23 mouse cellular contexts compared by ENCODE assay signal in the genomic region with DNA sequence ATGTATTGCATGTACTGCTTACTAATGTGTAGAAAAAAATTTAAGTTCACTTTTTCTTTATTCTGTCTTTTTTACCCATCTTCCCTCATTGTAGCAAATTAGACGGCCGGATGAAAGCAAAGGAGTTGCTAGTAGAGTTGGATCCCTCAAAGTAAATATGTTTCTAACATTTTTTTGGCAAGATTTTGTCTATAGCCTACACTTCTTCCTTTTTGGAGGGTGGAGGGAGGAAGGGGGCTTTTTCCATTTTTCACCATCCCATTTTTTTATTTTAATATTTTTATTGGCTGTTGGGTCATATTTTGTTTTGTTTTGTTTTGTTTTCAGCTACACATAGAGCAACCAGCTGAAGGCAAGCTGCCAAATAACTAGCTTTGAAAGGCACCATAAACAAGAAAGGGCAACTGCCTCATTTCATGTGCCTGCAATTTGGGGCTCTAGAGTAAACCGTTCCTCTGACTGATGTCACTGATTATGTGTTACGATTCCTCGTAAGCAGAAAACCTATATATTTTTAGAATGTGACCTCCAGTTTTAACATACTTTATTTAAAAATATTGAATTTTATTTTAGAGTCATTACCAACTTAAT.
DNase-seq lines count a peak whose midpoint lies in the region; ATAC-seq and TF ChIP-seq lines count a peak whose summit lies in the region.
"Had no signal": no experiment of that assay in that cellular context is flagged by ENCODE, and none has a peak within 500 bp of the region (broad histone marks: within the 10 kb centered on the region; RNA-seq: fewer than 3 reads in every experiment).

No protein-coding gene starts in this region.

- H3K36me3 ChIP-seq in heart, embryonic 11.5 days (ENCODE audit: control insufficient read depth, insufficient read depth, low read length): no peaks in the 10 kb centered on the region
- no peaks in the 10 kb centered on the region for H3K36me3 ChIP-seq in lung, embryonic 16.5 days (ENCODE audit: control insufficient read depth, insufficient read depth, low read length)
- H3K36me3 ChIP-seq: embryonic facial prominence, embryonic 12.5 days; forebrain, embryonic 12.5 days; heart, embryonic 10.5 days; heart, embryonic 15.5 days; hindbrain, embryonic 13.5 days had no signal

- no peak overlapping the region for H3K9ac ChIP-seq in heart, embryonic 11.5 days (ENCODE audit: low read depth, low read length)
- no peak overlapping the region for H3K9ac ChIP-seq in lung, embryonic 16.5 days (ENCODE audit: low read length)
- H3K9ac ChIP-seq: embryonic facial prominence, embryonic 12.5 days; forebrain, embryonic 12.5 days; heart, embryonic 15.5 days; hindbrain, embryonic 13.5 days had no signal

- no peak overlapping the region for H3K4me2 ChIP-seq in heart, embryonic 11.5 days
- peak overlapping the region; percentile 11; the same call in 1 of the 2 replicates for H3K4me2 ChIP-seq in lung, embryonic 16.5 days (ENCODE audit: low read depth, low read length)
- H3K4me2 ChIP-seq: embryonic facial prominence, embryonic 12.5 days; forebrain, embryonic 12.5 days; heart, embryonic 15.5 days; hindbrain, embryonic 13.5 days had no signal

- TF ChIP-seq CTCF in lung, adult 2 months (IDR thresholded peaks at IDR 0.05; ENCODE audit: insufficient read depth, low read length): no peak

- peak; percentile 35 for DNase-seq in heart, adult 11 months
- DNase-seq in lung, adult 2 months: no peak
- DNase-seq in brain, adult 2 months (ENCODE audit: low read depth, low spot score): peak; percentile 13
- peak; percentile 8 for DNase-seq in retina, embryonic 14.5 days (ENCODE audit: low spot score)
- DNase-seq in urinary bladder, postnatal 14 days (ENCODE audit: low spot score): no peak
- DNase-seq: adrenal gland, adult 2 months; adrenal gland, postnatal 25 days; cerebellum, adult 11 months; cerebellum, adult 8-10 months; embryo, embryonic 11 days; gastrocnemius, postnatal 36 days; heart, adult 18-20 months; heart, postnatal 14 days had no signal

- H3K9me3 ChIP-seq in heart, embryonic 11.5 days (replicated peaks; ENCODE audit: control insufficient read depth, low read length): no peaks in the 10 kb centered on the region
- H3K9me3 ChIP-seq in lung, embryonic 16.5 days (ENCODE audit: control insufficient read depth, low read length): no peaks in the 10 kb centered on the region
- H3K9me3 ChIP-seq: embryonic facial prominence, embryonic 12.5 days; forebrain, embryonic 12.5 days; heart, embryonic 10.5 days; heart, embryonic 15.5 days; hindbrain, embryonic 13.5 days had no signal

- no peaks in the 10 kb centered on the region for H3K27me3 ChIP-seq in heart, embryonic 11.5 days (ENCODE audit: control insufficient read depth, insufficient read depth, low read length)
- no peaks in the 10 kb centered on the region for H3K27me3 ChIP-seq in lung, embryonic 16.5 days (ENCODE audit: control insufficient read depth, insufficient read depth, low read depth, low read length)
- H3K27me3 ChIP-seq: CH12.LX; embryonic facial prominence, embryonic 12.5 days; forebrain, embryonic 12.5 days; heart, embryonic 15.5 days; hindbrain, embryonic 13.5 days; Patski had no signal

- no peak for TF ChIP-seq POLR2A in lung, adult 2 months (IDR thresholded peaks at IDR 0.05; ENCODE audit: borderline replicate concordance, extremely low read depth, low read depth, low read length)

- ATAC-seq in heart, embryonic 11.5 days (replicated peaks; ENCODE audit: insufficient number of reproducible peaks, low FRiP score, low TSS enrichment): no peak
- peak; percentile 66; the same call in 1 of the 2 replicates for ATAC-seq in lung, embryonic 16.5 days (ENCODE audit: low read depth)
- ATAC-seq: activated CD4-positive, CD25-positive, alpha-beta regulatory T cell, adult 4 months; Patski had no signal

- H3K4me3 ChIP-seq in heart, embryonic 11.5 days (ENCODE audit: low read depth, low read length): no peak overlapping the region
- H3K4me3 ChIP-seq in lung, embryonic 16.5 days (ENCODE audit: low read length): no peak overlapping the region
- no peak overlapping the region for H3K4me3 ChIP-seq in lung, adult 2 months (replicated peaks; ENCODE audit: extremely low read depth, low read depth, low read length)
- H3K4me3 ChIP-seq: embryonic facial prominence, embryonic 12.5 days; forebrain, embryonic 12.5 days; heart, embryonic 10.5 days; heart, embryonic 15.5 days; hindbrain, embryonic 13.5 days had no signal

- 80% methylated on average over 5 of the region's 5 CpGs for WGBS in heart, embryonic 11.5 days (ENCODE audit: insufficient replicate concordance)
- 61% methylated on average over 5 of the region's 5 CpGs for WGBS in lung, embryonic 16.5 days
- WGBS in lung, adult 2 months: 70% methylated on average over 5 of the region's 5 CpGs

- H3K27ac ChIP-seq in heart, embryonic 11.5 days (ENCODE audit: low read depth, low read length): no peak overlapping the region
- H3K27ac ChIP-seq in lung, embryonic 16.5 days (ENCODE audit: low read length): no peak overlapping the region
- H3K27ac ChIP-seq: embryonic facial prominence, embryonic 12.5 days; forebrain, embryonic 12.5 days; heart, embryonic 10.5 days; heart, embryonic 15.5 days; hindbrain, embryonic 13.5 days had no signal

- H3K4me1 ChIP-seq in heart, embryonic 11.5 days (ENCODE audit: control insufficient read depth, insufficient read depth, low read length): no peaks in the 10 kb centered on the region
- no peaks in the 10 kb centered on the region for H3K4me1 ChIP-seq in lung, embryonic 16.5 days (replicated peaks; ENCODE audit: control insufficient read depth, insufficient read depth, low read length)
- no peaks in the 10 kb centered on the region for H3K4me1 ChIP-seq in lung, adult 2 months (ENCODE audit: control insufficient read depth, insufficient read depth, low read length)
- H3K4me1 ChIP-seq: embryonic facial prominence, embryonic 12.5 days; forebrain, embryonic 12.5 days; heart, embryonic 10.5 days; heart, embryonic 15.5 days; hindbrain, embryonic 13.5 days had no signal

Comparison
In these comparisons a context has a peak if more than half of its experiments do, and no peak if none do; other contexts are left out.
1. DNase-seq: peak in heart, adult 11 months (single experiment), brain, adult 2 months (single experiment) and retina, embryonic 14.5 days (single experiment); none in lung, adult 2 months (single experiment) and urinary bladder, postnatal 14 days (single experiment).